Mouse (Mus musculus) T-helper 2 cell (primary cell): ENCODE measurements around the gene Anapc11.

Source experiments
- in situ Hi-C: fragments of 300-600 bp; cut with MboI, MseI; formaldehyde crosslinking; loops from one replicate; pipeline ENCODE4 v1.15.1; 2025; ENCODE audit warnings: high pct_unique_total_duplicates

Anapc11 gene

DNA sequence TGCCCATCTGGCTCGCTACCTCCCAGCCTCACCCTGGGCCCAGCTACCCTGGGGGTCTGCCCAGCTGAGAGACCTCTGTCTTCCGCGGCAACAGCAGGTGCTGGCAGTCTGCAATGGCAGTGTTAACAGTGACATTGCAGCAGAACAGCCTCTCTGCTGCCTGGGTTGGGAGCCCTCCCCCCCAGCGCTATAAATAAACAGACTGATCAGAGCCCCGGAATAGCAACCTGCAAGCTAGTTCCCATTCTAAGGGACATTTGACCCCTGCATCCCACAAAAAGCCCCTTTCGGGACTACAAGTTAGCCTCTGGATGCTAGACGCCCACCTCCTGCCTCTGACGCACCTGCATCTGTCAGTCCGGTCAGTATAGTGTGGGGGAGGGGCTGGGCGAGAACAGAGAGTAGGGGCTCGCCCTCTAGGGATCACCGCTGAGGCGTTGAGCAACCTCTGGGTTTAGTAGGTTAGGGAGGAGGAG lies 49.8 kb downstream of the Anapc11 start, which contains the start of gene Myadml2:
TSS of gene Myadml2 (minus strand) at position 158 of the 476 bp plus-strand sequence.
- in situ Hi-C loops, result no loop called here

DNA sequence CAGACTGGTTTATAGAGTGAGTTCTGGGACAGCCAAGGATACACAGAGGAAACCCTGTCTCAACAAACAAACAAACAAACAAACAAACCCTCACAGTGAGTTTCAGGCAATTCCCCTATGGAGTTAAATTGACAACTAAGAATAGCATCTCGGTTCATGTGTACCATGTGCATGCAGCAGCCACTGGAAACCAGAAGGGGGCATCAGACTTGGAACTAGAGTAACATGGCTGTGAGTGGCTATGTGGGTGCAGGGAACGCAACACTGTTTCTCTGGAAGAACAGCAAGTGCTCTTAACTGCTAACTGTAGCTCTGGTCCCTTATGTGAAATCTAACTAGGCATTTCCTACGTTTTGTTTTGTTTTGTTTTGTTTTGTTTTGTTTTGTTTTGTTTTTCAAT lies 53.7 kb downstream of the Anapc11 start:
- in situ Hi-C loops, result no loop called here

DNA sequence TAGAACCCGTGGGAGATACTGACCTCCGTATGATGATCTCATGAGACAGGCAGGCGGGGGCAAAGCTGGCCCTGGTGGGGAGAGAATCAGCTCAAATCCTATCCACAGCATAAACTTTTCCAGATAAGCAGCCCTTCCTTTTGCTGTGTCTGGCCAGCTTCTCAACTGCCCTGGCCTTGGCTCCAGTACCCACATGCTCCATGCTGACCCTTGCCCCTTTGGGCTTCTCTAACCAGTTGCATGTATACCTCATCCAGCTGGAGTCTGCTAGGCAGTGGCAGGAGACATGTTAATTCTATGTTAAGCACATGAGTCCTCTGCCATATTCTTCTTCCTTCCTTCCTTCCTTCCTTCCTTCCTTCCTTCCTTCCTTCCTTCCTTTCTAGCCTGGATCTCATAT lies 56.5 kb downstream of the Anapc11 start:
- in situ Hi-C loops, result no loop called here

DNA sequence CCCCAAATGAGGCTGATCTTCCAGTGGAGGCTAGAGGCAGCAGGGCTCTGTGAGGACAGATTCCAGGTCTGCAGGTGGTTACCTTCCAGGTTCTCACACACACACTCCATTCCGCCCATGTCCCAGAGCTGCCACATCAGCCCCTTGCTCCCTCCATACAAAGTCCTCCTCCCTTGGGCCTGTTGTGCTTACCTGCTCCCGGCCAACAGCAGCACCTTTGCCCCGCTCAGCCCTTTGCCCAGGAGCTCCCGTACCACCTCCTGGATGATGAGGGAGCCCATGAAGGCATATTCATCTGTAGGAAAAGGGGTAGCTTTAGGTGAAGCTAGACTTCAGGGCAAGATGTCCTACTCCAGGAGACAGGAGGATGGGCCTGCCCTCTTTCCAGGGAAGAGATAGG lies 59.1 kb downstream of the Anapc11 start:
- in situ Hi-C loops, result no loop called here
